Mouse (Mus musculus) midbrain, embryonic 11.5 days (tissue): ENCODE results near the gene Praf2. TPM values are rescaled to one million over a fixed set of nuclear protein-coding genes. Genes with fewer than 3 reads are reported as not detected.

Experiments
- ATAC-seq: fragments of 200-750 bp; cut with Nextera tagmentation; 2 replicates; pipeline ENCODE4 v1.8.0; 2017; ENCODE audit warnings: moderate TSS enrichment, moderate library complexity; ENCODE audit not compliant: low FRiP score
- DNase-seq: peaks from one replicate; pipeline ENCODE4 v3.0.0; 2015; ENCODE audit warnings: low spot score; ENCODE audit errors: missing footprints
- H3K27ac ChIP-seq: fragments of 300-500 bp; sonication (generic); 2 replicates; pipeline ENCODE4 v1.5.1; 2014; ENCODE audit warnings: low read depth, low read length
- H3K27me3 ChIP-seq: fragments of 300-500 bp; sonication (generic); 2 replicates; pipeline ENCODE4 v1.6.1; 2014; ENCODE audit warnings: mild to moderate bottlenecking, low read length, moderate library complexity, mixed read lengths; ENCODE audit not compliant: control insufficient read depth, insufficient read depth
- H3K36me3 ChIP-seq: fragments of 300-500 bp; sonication (generic); 2 replicates; pipeline ENCODE4 v1.6.1; 2014; ENCODE audit warnings: mild to moderate bottlenecking, low read length, moderate library complexity, mixed read lengths; ENCODE audit not compliant: control insufficient read depth, insufficient read depth
- H3K4me1 ChIP-seq: fragments of 300-500 bp; sonication (generic); 2 replicates; pipeline ENCODE4 v1.6.1; 2014; ENCODE audit warnings: low read length; ENCODE audit not compliant: control insufficient read depth, insufficient read depth
- H3K4me2 ChIP-seq: fragments of 300-500 bp; sonication (generic); 2 replicates; pipeline ENCODE4 v1.6.1; 2014; ENCODE audit warnings: mild to moderate bottlenecking, moderate library complexity
- H3K4me3 ChIP-seq: fragments of 300-500 bp; sonication (generic); 2 replicates; pipeline ENCODE4 v1.5.1; 2014; ENCODE audit warnings: low read depth, low read length
- H3K9ac ChIP-seq: fragments of 300-500 bp; sonication (generic); 2 replicates; pipeline ENCODE4 v1.6.1; 2014; ENCODE audit warnings: low read length
- H3K9me3 ChIP-seq: fragments of 300-500 bp; sonication (generic); 2 replicates; pipeline ENCODE4 v1.6.1; 2016; ENCODE audit warnings: low read length; ENCODE audit not compliant: control insufficient read depth
- WGBS: fragments of 180-500 bp; shearing (Covaris S2); extraction: QIAGEN DNeasy Blood & Tissue Kit; methylation state at CpG from one replicate; pipeline ENCODE4 v1.1.7; 2014; 5-methylcytosine and 5-hydroxymethylcytosine counted together
- polyA plus RNA-seq: library from polyadenylated mRNA; unstranded; fragments of >200 nt; fragmentation: Nextera tagmentation; extraction: Ambion mirVana; gene quantifications from 2 replicates; pipeline ENCODE4 v1.2.1, GENCODE M21; 2014

Praf2 gene
- polyA plus RNA-seq = 97.5 and 106 TPM in 2 replicates

- ATAC-seq = peak; percentile 95
- Histone ChIP-seq H3K9me3 (no peaks in the 10 kb centered on the region), H3K27me3 (no peaks in the 10 kb centered on the region), H3K4me2 (peak within 1 kb of the TSS; percentile 38), H3K36me3 (no peaks in the 10 kb centered on the region), H3K4me1 (0 out of 2 replicates have a peak, but pooled peaks cover 4% of the 10 kb centered on the region), H3K4me3 (peak within 1 kb of the TSS; percentile 41), H3K27ac (no peak within 1 kb of the TSS; the same call in 1 of the 2 replicates), H3K9ac (peak within 1 kb of the TSS; percentile 60)
- DNase-seq = peak; percentile 93
- WGBS = 14% methylated on average over 42 of the region's 42 CpGs
These were observed at the start of gene Praf2 for GRCm38 (mm10) chrX:7728215-7728921. Gene Praf2 (plus strand): TSS chrX:7728439.

- Histone ChIP-seq H3K27me3 (no peaks in the 10 kb centered on the region), H3K27ac (no peak overlapping the region), H3K9ac (no peak overlapping the region), H3K4me3 (no peak overlapping the region), H3K9me3 (no peaks in the 10 kb centered on the region), H3K4me1 (no peaks in the 10 kb centered on the region), H3K36me3 (no peaks in the 10 kb centered on the region), H3K4me2 (no peak overlapping the region)
- DNase-seq = no peak
- ATAC-seq = no peak
- 37% methylated on average over 3 of the region's 3 CpGs for WGBS
These were observed 49.3 kb upstream of the Praf2 start for GRCm38 (mm10) chrX:7678986-7679385.

GRCm38 (mm10) chrX:7679405-7680056 lies 48.7 kb upstream of the Praf2 start:
- 0 out of 2 replicates have a peak overlapping the region, but pooled peaks have one; percentile 30 for H3K9ac ChIP-seq
- H3K27ac ChIP-seq = no peak overlapping the region
- no peaks in the 10 kb centered on the region for H3K4me1 ChIP-seq
- no peaks in the 10 kb centered on the region for H3K27me3 ChIP-seq
- H3K36me3 ChIP-seq = no peaks in the 10 kb centered on the region
- peak overlapping the region; percentile 42 for H3K4me2 ChIP-seq
- WGBS = 15% methylated on average over 27 of the region's 27 CpGs
- ATAC-seq = peak; percentile 93
- DNase-seq = peak; percentile 100
- H3K9me3 ChIP-seq = no peaks in the 10 kb centered on the region
- H3K4me3 ChIP-seq = peak overlapping the region; percentile 14

- Histone ChIP-seq H3K27ac (no peak overlapping the region), H3K27me3 (no peaks in the 10 kb centered on the region), H3K9me3 (no peaks in the 10 kb centered on the region), H3K36me3 (no peaks in the 10 kb centered on the region), H3K4me3 (peak overlapping the region; percentile 14), H3K4me1 (no peaks in the 10 kb centered on the region), H3K4me2 (peak overlapping the region; percentile 42), H3K9ac (0 out of 2 replicates have a peak overlapping the region, but pooled peaks have one; percentile 30)
- 30% methylated on average over 12 of the region's 12 CpGs for WGBS
- DNase-seq = no peak
- peak; percentile 11; the same call in 1 of the 2 replicates for ATAC-seq
These were observed 48.2 kb upstream of the Praf2 start for GRCm38 (mm10) chrX:7680057-7680412.

GRCm38 (mm10) chrX:7680864-7681263 lies 47.4 kb upstream of the Praf2 start, which contains the start of gene Magix:
Gene Magix (minus strand): TSS chrX:7681251.
- Histone ChIP-seq H3K9me3 (no peaks in the 10 kb centered on the region), H3K27ac (no peak within 1 kb of the TSS), H3K36me3 (no peaks in the 10 kb centered on the region)

GRCm38 (mm10) chrX:7688321-7688720 lies 39.9 kb upstream of the Praf2 start:
- WGBS = 97% methylated on average over 2 of the region's 2 CpGs
- no peak overlapping the region for H3K4me2 ChIP-seq
- DNase-seq (no peak), ATAC-seq (no peak)
- H3K27ac ChIP-seq = no peak overlapping the region
- H3K4me3 ChIP-seq = no peak overlapping the region
- H3K27me3 ChIP-seq = no peaks in the 10 kb centered on the region
- no peak overlapping the region for H3K9ac ChIP-seq
- H3K9me3 ChIP-seq = no peaks in the 10 kb centered on the region
- H3K4me1 ChIP-seq = no peaks in the 10 kb centered on the region
- H3K36me3 ChIP-seq = no peaks in the 10 kb centered on the region

More at GRCm38 (mm10) chrX:7680864-7681263, 47.4 kb upstream of the Praf2 start, which contains the start of gene Magix:
- ATAC-seq = no peak
- H3K27me3 ChIP-seq = no peaks in the 10 kb centered on the region
- H3K4me2 ChIP-seq = peak within 1 kb of the TSS; percentile 42
- 0 out of 2 replicates have a peak within 1 kb of the TSS, but pooled peaks have one; percentile 30 for H3K9ac ChIP-seq
- H3K4me3 ChIP-seq = peak within 1 kb of the TSS; percentile 14; the same call in 1 of the 2 replicates
- no peaks in the 10 kb centered on the region for H3K4me1 ChIP-seq
- no peak for DNase-seq
- WGBS = 71% methylated on average over 14 of the region's 14 CpGs

- H3K4me3 ChIP-seq = no peak overlapping the region
- ATAC-seq (no peak), DNase-seq (no peak)
- no peak overlapping the region for H3K4me2 ChIP-seq
- H3K9ac ChIP-seq = no peak overlapping the region
- no peaks in the 10 kb centered on the region for H3K4me1 ChIP-seq
- H3K36me3 ChIP-seq = no peaks in the 10 kb centered on the region
- H3K9me3 ChIP-seq = no peaks in the 10 kb centered on the region
- H3K27ac ChIP-seq = no peak overlapping the region
- 51% methylated on average over 3 of the region's 3 CpGs for WGBS
- H3K27me3 ChIP-seq = no peaks in the 10 kb centered on the region
These were observed 37.8 kb upstream of the Praf2 start for GRCm38 (mm10) chrX:7690486-7690885.

GRCm38 (mm10) chrX:7692862-7693261 lies 35.4 kb upstream of the Praf2 start:
- no peaks in the 10 kb centered on the region for H3K27me3 ChIP-seq
- H3K4me1 ChIP-seq = no peaks in the 10 kb centered on the region
- ATAC-seq (no peak), DNase-seq (no peak)
- H3K4me2 ChIP-seq = no peak overlapping the region
- H3K9me3 ChIP-seq = no peaks in the 10 kb centered on the region
- H3K9ac ChIP-seq = no peak overlapping the region
- 44% methylated on average over 4 of the region's 4 CpGs for WGBS
- no peaks in the 10 kb centered on the region for H3K36me3 ChIP-seq
- H3K27ac ChIP-seq = no peak overlapping the region
- no peak overlapping the region for H3K4me3 ChIP-seq

GRCm38 (mm10) chrX:7696520-7696919 lies 31.7 kb upstream of the Praf2 start:
- ATAC-seq = peak; percentile 60; the same call in 1 of the 2 replicates
- 48% methylated on average over 6 of the region's 6 CpGs for WGBS
- DNase-seq = no peak
- H3K36me3 ChIP-seq = no peaks in the 10 kb centered on the region
- H3K4me3 ChIP-seq = no peak overlapping the region
- H3K27ac ChIP-seq = no peak overlapping the region
- no peak overlapping the region for H3K4me2 ChIP-seq
- no peaks in the 10 kb centered on the region for H3K27me3 ChIP-seq
- H3K9me3 ChIP-seq = no peaks in the 10 kb centered on the region
- no peaks in the 10 kb centered on the region for H3K4me1 ChIP-seq
- no peak overlapping the region for H3K9ac ChIP-seq
